Mouse (Mus musculus): ENCODE measurements around the gene Samsn1. TPM values are rescaled to one million over a fixed set of nuclear protein-coding genes. Genes with fewer than 3 reads are reported as not detected.

Samsn1 gene
- total RNA-seq, 2 experiments from 2014 or later = 58.7 to 73.7 TPM

GRCm38 (mm10) chr16:75961487-75961886 lies 60.6 kb downstream of the Samsn1 start:
- peak; percentile 51 for ATAC-seq (replicated peaks; ENCODE audit: poor library complexity, severe bottlenecking)

- ATAC-seq (replicated peaks; ENCODE audit: poor library complexity, severe bottlenecking) = peak; percentile 100
Observed at GRCm38 (mm10) chr16:75961036-75961435, 61.0 kb downstream of the Samsn1 start.

- ATAC-seq (replicated peaks; ENCODE audit: poor library complexity, severe bottlenecking) = peak; percentile 67
Observed at GRCm38 (mm10) chr16:75933357-75933756, 88.7 kb downstream of the Samsn1 start.

GRCm38 (mm10) chr16:75930222-75930553 lies 91.9 kb downstream of the Samsn1 start:
- peak; percentile 23; the same call in 1 of the 2 replicates for ATAC-seq (replicated peaks; ENCODE audit: poor library complexity, severe bottlenecking)

- peak; percentile 82 for ATAC-seq (replicated peaks; ENCODE audit: poor library complexity, severe bottlenecking)
Observed at GRCm38 (mm10) chr16:75929536-75930221, 92.4 kb downstream of the Samsn1 start.

GRCm38 (mm10) chr16:75926511-75926910 lies 95.6 kb downstream of the Samsn1 start:
- ATAC-seq (replicated peaks; ENCODE audit: poor library complexity, severe bottlenecking) = no peak

- ATAC-seq (replicated peaks; ENCODE audit: poor library complexity, severe bottlenecking) = peak; percentile 73
Observed at GRCm38 (mm10) chr16:75920870-75921269, 101.2 kb downstream of the Samsn1 start.

GRCm38 (mm10) chr16:75919298-75919697 lies 102.8 kb downstream of the Samsn1 start:
- no peak for ATAC-seq (replicated peaks; ENCODE audit: poor library complexity, severe bottlenecking)

- peak; percentile 30; the same call in 1 of the 2 replicates for ATAC-seq (replicated peaks; ENCODE audit: poor library complexity, severe bottlenecking)
Observed at GRCm38 (mm10) chr16:75917712-75918111, 104.4 kb downstream of the Samsn1 start.

GRCm38 (mm10) chr16:75912051-75912450 lies 110.0 kb downstream of the Samsn1 start:
- ATAC-seq (replicated peaks; ENCODE audit: poor library complexity, severe bottlenecking) = peak; percentile 77

- peak; percentile 93 for ATAC-seq (replicated peaks; ENCODE audit: poor library complexity, severe bottlenecking)
Observed at GRCm38 (mm10) chr16:75908635-75909494, 113.2 kb downstream of the Samsn1 start.

- peak; percentile 44 for ATAC-seq (replicated peaks; ENCODE audit: poor library complexity, severe bottlenecking)
Observed at GRCm38 (mm10) chr16:75906790-75907189, 115.3 kb downstream of the Samsn1 start.

- no peak for ATAC-seq (replicated peaks; ENCODE audit: poor library complexity, severe bottlenecking)
Observed at GRCm38 (mm10) chr16:75906260-75906659, 115.8 kb downstream of the Samsn1 start.

GRCm38 (mm10) chr16:75905324-75905723 lies 116.8 kb downstream of the Samsn1 start:
- ATAC-seq (replicated peaks; ENCODE audit: poor library complexity, severe bottlenecking) = no peak

- no peak for ATAC-seq (replicated peaks; ENCODE audit: poor library complexity, severe bottlenecking)
Observed at GRCm38 (mm10) chr16:75904072-75904471, 118.0 kb downstream of the Samsn1 start.

GRCm38 (mm10) chr16:75903028-75903427 lies 119.1 kb downstream of the Samsn1 start:
- no peak for ATAC-seq (replicated peaks; ENCODE audit: poor library complexity, severe bottlenecking)

GRCm38 (mm10) chr16:75899885-75900620 lies 122.0 kb downstream of the Samsn1 start:
- peak; percentile 43 for ATAC-seq (replicated peaks; ENCODE audit: poor library complexity, severe bottlenecking)

- ATAC-seq (replicated peaks; ENCODE audit: poor library complexity, severe bottlenecking) = no peak
Observed at GRCm38 (mm10) chr16:75897828-75898367, 124.2 kb downstream of the Samsn1 start.

- no peak for ATAC-seq (replicated peaks; ENCODE audit: poor library complexity, severe bottlenecking)
Observed at GRCm38 (mm10) chr16:75894263-75894901, 127.7 kb downstream of the Samsn1 start.

- no peak for ATAC-seq (replicated peaks; ENCODE audit: poor library complexity, severe bottlenecking)
Observed at GRCm38 (mm10) chr16:75893470-75893869, 128.6 kb downstream of the Samsn1 start.
